Mouse (Mus musculus) neural tube, embryonic 11.5 days (tissue): ENCODE measurements around the gene Lsm14a. TPM values are rescaled to one million over a fixed set of nuclear protein-coding genes. Genes with fewer than 3 reads are reported as not detected.

Experiments used
- ATAC-seq: fragments of 200-750 bp; cut with Nextera tagmentation; 2 replicates; pipeline ENCODE4 v1.8.0; 2017; ENCODE audit warnings: moderate number of reproducible peaks, mild to moderate bottlenecking, moderate TSS enrichment, moderate library complexity; ENCODE audit not compliant: insufficient read depth, low FRiP score, low TSS enrichment
- DNase-seq: peaks from one replicate; pipeline ENCODE4 v3.0.0-alpha.2; 2015; ENCODE audit warnings: low spot score
- H3K27ac ChIP-seq: fragments of 300-500 bp; sonication (generic); 2 replicates; pipeline ENCODE4 v1.5.1; 2014; ENCODE audit warnings: low read depth, mild to moderate bottlenecking, low read length
- H3K27me3 ChIP-seq: fragments of 300-500 bp; sonication (generic); 2 replicates; pipeline ENCODE4 v1.6.1; 2014; ENCODE audit warnings: mild to moderate bottlenecking, low read length, mixed read lengths; ENCODE audit not compliant: control insufficient read depth, insufficient read depth
- H3K36me3 ChIP-seq: fragments of 300-500 bp; sonication (generic); 2 replicates; pipeline ENCODE4 v1.6.1; 2014; ENCODE audit warnings: mild to moderate bottlenecking, low read length, moderate library complexity, mixed read lengths; ENCODE audit not compliant: control insufficient read depth, insufficient read depth
- H3K4me1 ChIP-seq: fragments of 300-500 bp; sonication (generic); 2 replicates; pipeline ENCODE4 v1.6.1; 2014; ENCODE audit warnings: low read length, mixed read lengths; ENCODE audit not compliant: control insufficient read depth, insufficient read depth
- H3K4me2 ChIP-seq: fragments of 300-500 bp; sonication (generic); 2 replicates; pipeline ENCODE4 v1.6.1; 2014; ENCODE audit warnings: low read depth, mild to moderate bottlenecking, moderate library complexity
- H3K4me3 ChIP-seq: fragments of 300-500 bp; sonication (generic); 2 replicates; pipeline ENCODE4 v1.5.1; 2014; ENCODE audit warnings: low read depth, low read length
- H3K9ac ChIP-seq: fragments of 300-500 bp; sonication (generic); 2 replicates; pipeline ENCODE4 v1.6.1; 2014; ENCODE audit warnings: mild to moderate bottlenecking, low read length
- H3K9me3 ChIP-seq: fragments of 300-500 bp; sonication (generic); 2 replicates; pipeline ENCODE4 v1.6.1; 2016; ENCODE audit warnings: low read length; ENCODE audit not compliant: control insufficient read depth
- WGBS: fragments of 180-500 bp; shearing (Covaris S2); extraction: QIAGEN DNeasy Blood & Tissue Kit; methylation state at CpG from one replicate; pipeline ENCODE4 v1.1.7; 2014; 5-methylcytosine and 5-hydroxymethylcytosine counted together
- polyA plus RNA-seq: library from polyadenylated mRNA; unstranded; fragments of >200 nt; fragmentation: Nextera tagmentation; extraction: Ambion mirVana; gene quantifications from 2 replicates; pipeline ENCODE4 v1.2.1, GENCODE M21; 2014

Gene Lsm14a
- polyA plus RNA-seq, 1 experiment from 2014 or later: 63.9 TPM

GRCm38 (mm10) chr7:34395761-34396160, 2.6 kb upstream of the Lsm14a start:
- no peaks in the 10 kb centered on the region for H3K36me3 ChIP-seq
- WGBS: 76% methylated on average over 6 of the region's 6 CpGs
- no peak overlapping the region for H3K9ac ChIP-seq
- no peaks in the 10 kb centered on the region for H3K9me3 ChIP-seq
- no peak overlapping the region for H3K4me3 ChIP-seq
- H3K4me2 ChIP-seq: no peak overlapping the region
- no peak for DNase-seq
- no peak for ATAC-seq
- no peak overlapping the region for H3K27ac ChIP-seq
- H3K4me1 ChIP-seq: peaks cover 1% of the 10 kb centered on the region; the same call in 1 of the 2 replicates
- no peaks in the 10 kb centered on the region for H3K27me3 ChIP-seq

GRCm38 (mm10) chr7:34394636-34395035, 1.5 kb upstream of the Lsm14a start:
- WGBS: 80% methylated on average over 5 of the region's 5 CpGs
- Histone ChIP-seq H3K9ac (no peak overlapping the region), H3K4me2 (no peak overlapping the region), H3K27ac (no peak overlapping the region), H3K4me3 (no peak overlapping the region), H3K9me3 (no peaks in the 10 kb centered on the region), H3K27me3 (no peaks in the 10 kb centered on the region), H3K36me3 (no peaks in the 10 kb centered on the region), H3K4me1 (peaks cover 6% of the 10 kb centered on the region; the same call in 1 of the 2 replicates)
- no peak for ATAC-seq
- no peak for DNase-seq

DNA sequence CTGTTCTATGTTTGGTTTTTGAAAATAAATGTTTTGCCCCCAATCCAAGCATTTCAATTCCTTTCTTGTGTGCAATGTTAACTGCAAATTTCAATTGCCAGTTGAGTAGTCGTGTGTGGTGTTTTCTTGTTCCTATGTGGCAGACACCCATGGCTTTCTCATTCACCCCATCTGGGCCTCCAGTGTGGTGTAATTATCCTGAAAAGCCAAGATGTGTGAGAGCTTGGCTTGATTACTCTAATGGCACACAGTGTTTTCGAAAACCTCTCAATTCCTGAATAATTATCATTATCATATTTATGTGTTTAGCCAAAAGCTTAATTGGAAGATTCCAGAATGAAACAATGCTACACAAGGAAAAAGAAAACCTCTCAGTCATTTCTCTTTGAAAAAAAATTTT, 976 bp upstream of the Lsm14a start:
- Histone ChIP-seq H3K27me3 (no peaks in the 10 kb centered on the region), H3K27ac (no peak overlapping the region), H3K4me2 (no peak overlapping the region), H3K9me3 (no peaks in the 10 kb centered on the region), H3K36me3 (no peaks in the 10 kb centered on the region), H3K4me1 (peaks cover 6% of the 10 kb centered on the region; the same call in 1 of the 2 replicates), H3K4me3 (no peak overlapping the region), H3K9ac (no peak overlapping the region)
- ATAC-seq (no peak), DNase-seq (no peak)
- WGBS: 80% methylated on average over 2 of the region's 2 CpGs

DNA sequence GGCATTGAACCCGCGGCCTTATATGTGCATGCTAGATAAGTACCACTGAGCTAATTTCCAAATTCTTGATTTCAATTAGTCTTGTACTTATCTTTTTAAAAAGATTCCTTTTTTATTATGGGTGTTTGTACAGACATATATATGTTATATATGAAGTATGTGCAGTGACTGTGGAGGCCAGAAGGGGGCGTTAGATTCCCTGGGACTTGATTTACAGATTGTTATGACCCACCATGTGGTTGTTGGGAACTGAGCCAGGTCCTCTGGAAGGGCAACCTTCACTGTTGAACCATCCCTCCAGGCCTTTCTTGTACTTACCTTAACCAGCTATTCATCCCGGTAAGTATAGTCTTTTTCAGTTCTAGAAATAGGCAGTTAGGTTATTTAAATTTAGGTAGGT, 780 bp downstream of the Lsm14a start:
- Histone ChIP-seq H3K9ac (no peak overlapping the region), H3K4me3 (no peak overlapping the region), H3K4me1 (peaks cover 13% of the 10 kb centered on the region), H3K27ac (no peak overlapping the region), H3K4me2 (no peak overlapping the region), H3K9me3 (no peaks in the 10 kb centered on the region), H3K36me3 (no peaks in the 10 kb centered on the region), H3K27me3 (no peaks in the 10 kb centered on the region)
- DNase-seq: no peak
- no peak for ATAC-seq
- 70% methylated on average over 4 of the region's 4 CpGs for WGBS

DNA sequence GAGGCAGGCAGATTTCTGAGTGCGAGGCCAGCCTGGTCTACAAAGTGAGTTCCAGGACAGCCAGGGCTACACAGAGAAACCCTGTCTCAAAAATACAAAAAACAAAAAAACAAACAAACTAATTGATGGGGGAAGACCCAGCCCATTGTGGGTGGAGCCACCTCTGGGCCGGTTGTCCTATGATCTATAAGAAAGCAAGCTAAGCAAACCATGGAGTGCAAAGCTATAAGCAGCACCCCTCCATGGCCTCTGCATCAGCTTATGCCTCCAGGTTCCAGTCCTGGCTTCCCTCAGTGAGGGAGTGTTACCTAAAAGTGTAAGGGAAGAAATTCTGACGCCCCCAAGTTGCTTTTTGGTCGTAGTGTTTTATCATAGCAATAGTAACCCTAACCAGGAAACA, 1.4 kb downstream of the Lsm14a start:
- H3K9ac ChIP-seq: no peak overlapping the region
- no peaks in the 10 kb centered on the region for H3K36me3 ChIP-seq
- H3K4me3 ChIP-seq: no peak overlapping the region
- H3K27me3 ChIP-seq: no peaks in the 10 kb centered on the region
- DNase-seq (no peak), ATAC-seq (no peak)
- no peaks in the 10 kb centered on the region for H3K9me3 ChIP-seq
- no peak overlapping the region for H3K4me2 ChIP-seq
- H3K27ac ChIP-seq: no peak overlapping the region
- WGBS: 77% methylated on average over 4 of the region's 4 CpGs
- H3K4me1 ChIP-seq: peaks cover 18% of the 10 kb centered on the region

DNA sequence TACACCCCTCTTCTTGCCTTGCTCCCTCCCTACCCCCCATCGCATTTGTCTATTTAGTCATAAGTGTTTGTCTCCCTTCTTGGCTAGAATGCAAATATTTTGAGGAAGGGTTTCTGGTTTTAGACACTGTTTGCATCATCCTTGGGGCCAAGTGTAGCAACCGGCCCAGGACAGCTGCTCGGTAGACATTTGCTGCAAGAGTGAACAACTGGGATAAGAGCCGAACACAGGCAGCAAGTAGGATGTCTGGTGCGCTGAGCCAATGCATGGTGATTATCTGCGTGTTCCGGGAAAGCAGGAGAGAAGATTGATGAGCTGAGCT, 2.3 kb downstream of the Lsm14a start:
- 49% methylated on average over 7 of the region's 7 CpGs for WGBS
- H3K9ac ChIP-seq: no peak overlapping the region
- peaks cover 18% of the 10 kb centered on the region for H3K4me1 ChIP-seq
- DNase-seq (no peak), ATAC-seq (no peak)
- H3K36me3 ChIP-seq: no peaks in the 10 kb centered on the region
- no peak overlapping the region for H3K4me3 ChIP-seq
- no peak overlapping the region for H3K27ac ChIP-seq
- no peaks in the 10 kb centered on the region for H3K27me3 ChIP-seq
- no peaks in the 10 kb centered on the region for H3K9me3 ChIP-seq
- peak overlapping the region; percentile 84 for H3K4me2 ChIP-seq

GRCm38 (mm10) chr7:34390111-34390833, 2.8 kb downstream of the Lsm14a start:
- peak overlapping the region; percentile 84 for H3K4me2 ChIP-seq

GRCm38 (mm10) chr7:34389277-34390085, 3.6 kb downstream of the Lsm14a start:
- Histone ChIP-seq H3K4me3 (peak overlapping the region; percentile 97), H3K4me1 (peaks cover 18% of the 10 kb centered on the region), H3K4me2 (peak overlapping the region; percentile 84), H3K36me3 (no peaks in the 10 kb centered on the region), H3K27ac (peak overlapping the region; percentile 97), H3K9me3 (no peaks in the 10 kb centered on the region), H3K9ac (peak overlapping the region; percentile 99), H3K27me3 (no peaks in the 10 kb centered on the region)
- under 1% methylated on average over 70 of the region's 100 CpGs for WGBS
- ATAC-seq (peak; percentile 92), DNase-seq (peak; percentile 95)

More at GRCm38 (mm10) chr7:34390111-34390833, 2.8 kb downstream of the Lsm14a start:
- ATAC-seq (no peak), DNase-seq (no peak)
- Histone ChIP-seq H3K9ac (peak overlapping the region; percentile 99), H3K27me3 (no peaks in the 10 kb centered on the region), H3K27ac (peak overlapping the region; percentile 97), H3K4me3 (peak overlapping the region; percentile 97), H3K36me3 (no peaks in the 10 kb centered on the region), H3K4me1 (peaks cover 18% of the 10 kb centered on the region), H3K9me3 (no peaks in the 10 kb centered on the region)
- WGBS: 11% methylated on average over 18 of the region's 18 CpGs
